Mouse (Mus musculus) CH12.LX (cell line): ENCODE data around the gene Kyat3. TPM values are rescaled to one million over a fixed set of nuclear protein-coding genes. Genes with fewer than 3 reads are reported as not detected.

Experiments used
- DNase-seq: peaks from one replicate; pipeline ENCODE4 v3.0.0-alpha.2; 2013; ENCODE audit errors: extremely low read depth
- H3K27ac ChIP-seq: 2 replicates; pipeline ENCODE4 v1.5.1; 2012; ENCODE audit warnings: low read depth, mild to moderate bottlenecking, control low read depth, moderate library complexity; ENCODE audit not compliant: insufficient read depth
- H3K27me3 ChIP-seq: replicated peaks from 2 replicates; pipeline ENCODE3; 2012; ENCODE audit warnings: inconsistent platforms
- H3K36me3 ChIP-seq, 2 experiments: replicated peaks in 1 of 2; 2 replicates each; pipeline versions ENCODE3 to v1.6.1; 2012; ENCODE audit warnings: inconsistent platforms in 1 of 2, low read length in 1 of 2, mild to moderate bottlenecking in 1 of 2, mixed read lengths in 1 of 2, moderate library complexity in 1 of 2; ENCODE audit not compliant: control insufficient read depth in 1 of 2, insufficient read depth in 1 of 2
- H3K4me1 ChIP-seq, 2 experiments: 2 replicates each; pipeline ENCODE4 v1.6.1; 2012; ENCODE audit warnings: inconsistent platforms in 1 of 2, moderate library complexity in 1 of 2; ENCODE audit not compliant: insufficient read depth in 2 of 2, control insufficient read depth in 1 of 2
- H3K4me2 ChIP-seq: 2 replicates; pipeline ENCODE4 v1.6.1; 2012; ENCODE audit warnings: low read depth, mild to moderate bottlenecking, control low read depth; ENCODE audit not compliant: poor library complexity, insufficient read depth, severe bottlenecking
- H3K4me3 ChIP-seq, 3 experiments: fragments of 150-350 bp in 1 of 3; sonication (generic) in 1 of 3; replicated peaks in 1 of 3; 2 replicates each; pipeline versions ENCODE3 to v1.5.1; 2011 to 2012; ENCODE audit warnings: low read depth in 2 of 3, low read length in 2 of 3, mild to moderate bottlenecking in 2 of 3, moderate library complexity in 2 of 3, control low read depth in 1 of 3, improper control_type of control experiment in 1 of 3, inconsistent platforms in 1 of 3, mixed read lengths in 1 of 3; ENCODE audit not compliant: poor library complexity in 1 of 3
- H3K79me2 ChIP-seq: replicated peaks from 2 replicates; pipeline ENCODE4 v1.6.1; 2012; ENCODE audit warnings: mild to moderate bottlenecking, moderate library complexity; ENCODE audit not compliant: control insufficient read depth, poor library complexity, insufficient read depth, severe bottlenecking; ENCODE audit errors: extremely low read depth
- H3K9ac ChIP-seq: 2 replicates; pipeline ENCODE4 v1.6.1; 2012; ENCODE audit warnings: low read depth, mild to moderate bottlenecking, control low read depth, moderate library complexity; ENCODE audit not compliant: insufficient read depth
- H3K9me3 ChIP-seq: replicated peaks from 2 replicates; pipeline ENCODE3; 2012; ENCODE audit warnings: low read length, inconsistent platforms, mixed read lengths
- BHLHE40 ChIP-seq: IDR thresholded peaks from 2 replicates; pipeline ENCODE4 v1.6.1; 2011; ENCODE audit warnings: mild to moderate bottlenecking, low read depth, low read length, improper control_type of control experiment
- CHD1 ChIP-seq: IDR thresholded peaks from 2 replicates; pipeline ENCODE4 v1.6.1; 2012; ENCODE audit warnings: low read depth, low read length, improper control_type of control experiment, inconsistent platforms
- CTCF ChIP-seq, 2 experiments: IDR thresholded peaks in 1 of 2; conservative IDR thresholded peaks in 1 of 2; 2 replicates each; pipeline ENCODE4 v1.5.1; 2011 to 2012; ENCODE audit warnings: low read depth in 2 of 2, low read length in 2 of 2, improper control_type of control experiment in 1 of 2, inconsistent platforms in 1 of 2, mild to moderate bottlenecking in 1 of 2, moderate library complexity in 1 of 2
- E2F4 ChIP-seq: IDR thresholded peaks from 2 replicates; pipeline ENCODE4 v1.6.1; 2011; ENCODE audit warnings: low read depth, low read length, improper control_type of control experiment; ENCODE audit not compliant: insufficient replicate concordance
- ETS1 ChIP-seq: conservative IDR thresholded peaks from 2 replicates; pipeline ENCODE4 v1.6.1; 2012; ENCODE audit warnings: low read depth, mild to moderate bottlenecking, inconsistent platforms, low read length, improper control_type of control experiment, moderate library complexity
- GABPA ChIP-seq: IDR thresholded peaks from 2 replicates; pipeline ENCODE4 v1.6.1; 2012; ENCODE audit warnings: low read depth, low read length, improper control_type of control experiment, inconsistent platforms; ENCODE audit not compliant: insufficient replicate concordance
- HCFC1 ChIP-seq: IDR thresholded peaks from 2 replicates; pipeline ENCODE4 v1.6.1; 2012; ENCODE audit warnings: low read depth, mild to moderate bottlenecking, inconsistent platforms, low read length, improper control_type of control experiment
- IRF4 ChIP-seq: IDR thresholded peaks from 2 replicates; pipeline ENCODE4 v1.6.1; 2014; ENCODE audit warnings: low read depth, mild to moderate bottlenecking, inconsistent platforms, low read length, improper control_type of control experiment
- JUND ChIP-seq: conservative IDR thresholded peaks from 2 replicates; pipeline ENCODE4 v1.6.1; 2011; ENCODE audit warnings: low read depth, low read length, improper control_type of control experiment
- KAT2A ChIP-seq: IDR thresholded peaks from 2 replicates; pipeline ENCODE4 v1.6.1; 2012; ENCODE audit warnings: low read length, improper control_type of control experiment, inconsistent platforms; ENCODE audit not compliant: insufficient replicate concordance
- MAFK ChIP-seq: IDR thresholded peaks from 2 replicates; pipeline ENCODE4 v1.6.1; 2011; ENCODE audit warnings: low read length, improper control_type of control experiment; ENCODE audit not compliant: insufficient replicate concordance
- MAX ChIP-seq: IDR thresholded peaks from 2 replicates; pipeline ENCODE4 v1.6.1; 2011; ENCODE audit warnings: low read length, improper control_type of control experiment
- MAZ ChIP-seq: IDR thresholded peaks from 2 replicates; pipeline ENCODE4 v1.6.1; 2012; ENCODE audit warnings: low read depth, mild to moderate bottlenecking, inconsistent platforms, low read length, improper control_type of control experiment, moderate library complexity
- MEF2A ChIP-seq: IDR thresholded peaks from 2 replicates; pipeline ENCODE4 v1.6.1; 2014; ENCODE audit warnings: low read depth, mild to moderate bottlenecking, inconsistent platforms, low read length, improper control_type of control experiment, borderline replicate concordance
- MYC ChIP-seq: IDR thresholded peaks from 2 replicates; pipeline ENCODE4 v1.6.1; 2011; ENCODE audit warnings: low read depth, mild to moderate bottlenecking, improper control_type of control experiment, low read length
- NELFE ChIP-seq: IDR thresholded peaks from 2 replicates; pipeline ENCODE4 v1.6.1; 2011; ENCODE audit warnings: low read depth, low read length, improper control_type of control experiment
- POLR2A ChIP-seq: IDR thresholded peaks from 2 replicates; pipeline ENCODE4 v1.6.1; 2011; ENCODE audit warnings: low read depth, mild to moderate bottlenecking, improper control_type of control experiment, low read length
- RAD21 ChIP-seq: IDR thresholded peaks from 2 replicates; pipeline ENCODE4 v1.6.1; 2011; ENCODE audit warnings: low read depth, mild to moderate bottlenecking, low read length, improper control_type of control experiment, moderate library complexity
- RCOR1 ChIP-seq: conservative IDR thresholded peaks from 2 replicates; pipeline ENCODE4 v1.6.1; 2012; ENCODE audit warnings: low read depth, mild to moderate bottlenecking, inconsistent platforms, low read length, improper control_type of control experiment
- SMC3 ChIP-seq: IDR thresholded peaks from 2 replicates; pipeline ENCODE4 v1.6.1; 2011; ENCODE audit warnings: low read depth, low read length, improper control_type of control experiment
- TCF12 ChIP-seq: IDR thresholded peaks from 2 replicates; pipeline ENCODE4 v1.6.1; 2014; ENCODE audit warnings: low read depth, mild to moderate bottlenecking, inconsistent platforms, low read length, improper control_type of control experiment
- UBTF ChIP-seq: IDR thresholded peaks from 2 replicates; pipeline ENCODE4 v1.6.1; 2012; ENCODE audit warnings: low read depth, mild to moderate bottlenecking, inconsistent platforms, low read length, improper control_type of control experiment, moderate library complexity
- USF1 ChIP-seq: IDR thresholded peaks from 2 replicates; pipeline ENCODE4 v1.6.1; 2014; ENCODE audit warnings: low read depth, mild to moderate bottlenecking, inconsistent platforms, low read length, improper control_type of control experiment
- USF2 ChIP-seq: conservative IDR thresholded peaks from 2 replicates; pipeline ENCODE4 v1.6.1; 2011; ENCODE audit warnings: low read depth, low read length, improper control_type of control experiment
- ZKSCAN1 ChIP-seq: IDR thresholded peaks from 2 replicates; pipeline ENCODE4 v1.6.1; 2012; ENCODE audit warnings: low read depth, inconsistent platforms, low read length, improper control_type of control experiment, borderline replicate concordance
- ZMIZ1 ChIP-seq: IDR thresholded peaks from 2 replicates; pipeline ENCODE4 v1.6.1; 2012; ENCODE audit warnings: low read depth, mild to moderate bottlenecking, inconsistent platforms, low read length, improper control_type of control experiment
- ZNF384 ChIP-seq: IDR thresholded peaks from 2 replicates; pipeline ENCODE4 v1.6.1; 2012; ENCODE audit warnings: low read depth, low read length, improper control_type of control experiment, inconsistent platforms
- dilution Hi-C: fragments of 300-500 bp; cut with MboI; formaldehyde crosslinking; loops from 2 replicates; pipeline ENCODE4 v1.14.3; 2020; ENCODE audit warnings: low sequenced_read_pairs; ENCODE audit not compliant: extremely low pct_unique_long_range_greater_than_20kb, extremely low pct_ligation_motif_present
- in situ Hi-C: fragments of 300-500 bp; cut with MboI; formaldehyde crosslinking; loops from 3 replicates; pipeline ENCODE4 v1.14.3; 2019; ENCODE audit warnings: low sequenced_read_pairs, low pct_ligation_motif_present, low pct_unique_long_range_greater_than_20kb, mixed read lengths
- polyA plus RNA-seq: library from polyadenylated mRNA; unstranded; fragments of >175 nt; gene quantifications from 2 replicates; pipeline ENCODE4 v1.2.1, GENCODE M21; 2012; ENCODE audit warnings: low read depth; ENCODE audit not compliant: insufficient read length
- total RNA-seq, 2 experiments: library from RNA; depleted of rRNA; stranded (reverse); fragments of 300-350 nt in 1 of 2; fragments of >200 nt in 1 of 2; gene quantifications; 2 replicates each; pipeline ENCODE4 v1.2.3; 2012 to 2014

Gene Kyat3
- total and polyA plus RNA-seq, 3 experiments, result 43.3 to 122 (median 86.1) TPM

- peak; percentile 41; the same call in 1 of the 2 replicates for TF ChIP-seq BHLHE40
- TF ChIP-seq NELFE, result peak; percentile 92
These were observed at the start of gene Kyat3 (continued) for GRCm38 (mm10) chr3:142700442-142701322.

GRCm38 (mm10) chr3:142664723-142665122 lies 36.1 kb upstream of the Kyat3 start:
- TF ChIP-seq CTCF (conservative IDR thresholded peaks at IDR 0.05 in 1 of 2, IDR thresholded peaks at IDR 0.05 in 1 of 2; ENCODE audit: low read depth in 2 of 2, low read length in 2 of 2), result no peak
- TF ChIP-seq UBTF, result no peak
- no peak for TF ChIP-seq MAFK
- TF ChIP-seq RAD21, result no peak
- no peak for TF ChIP-seq JUND
- no peak overlapping the region for H3K4me3 ChIP-seq
- H3K79me2 ChIP-seq, result no peaks in the 10 kb centered on the region
- in situ Hi-C loops, result no loop called here
- no peak for DNase-seq
- H3K9me3 ChIP-seq, result peaks cover 10% of the 10 kb centered on the region
- H3K9ac ChIP-seq, result no peak overlapping the region
- H3K27me3 ChIP-seq, result peaks cover 3% of the 10 kb centered on the region
- H3K4me2 ChIP-seq, result no peak overlapping the region
- H3K27ac ChIP-seq, result no peak overlapping the region
- H3K36me3 ChIP-seq, result no peaks in the 10 kb centered on the region
- H3K4me1 ChIP-seq, result no peaks in the 10 kb centered on the region
- dilution Hi-C loops, result no loop called here

GRCm38 (mm10) chr3:142674607-142675006 lies 26.2 kb upstream of the Kyat3 start:
- no peak overlapping the region for H3K4me2 ChIP-seq
- H3K9ac ChIP-seq, result no peak overlapping the region
- H3K36me3 ChIP-seq, result no peaks in the 10 kb centered on the region
- peaks cover 0 to 13% of the 10 kb centered on the region in 2 experiments; a peak in 2 of 4 replicates for H3K4me1 ChIP-seq
- H3K27me3 ChIP-seq, result no peaks in the 10 kb centered on the region
- no peaks in the 10 kb centered on the region for H3K9me3 ChIP-seq
- in situ Hi-C loops (loop anchor here (5.0 kb wide), 1 partner anchor 33 kb away; no protein-coding TSS in a partner anchor), dilution Hi-C loops (no loop called here)
- H3K4me3 ChIP-seq, result no peak overlapping the region
- no peaks in the 10 kb centered on the region for H3K79me2 ChIP-seq
- peak; percentile 60 for DNase-seq
- no peak overlapping the region for H3K27ac ChIP-seq
- TF ChIP-seq KAT2A, result no peak
- 0 out of 2 replicates have a peak, but pooled peaks have one; percentile 6 for TF ChIP-seq MYC
- no peak for TF ChIP-seq ZNF384
- no peak for TF ChIP-seq BHLHE40
- TF ChIP-seq ZKSCAN1, result no peak
- no peak for TF ChIP-seq RCOR1
- TF ChIP-seq UBTF, result no peak
- no peak for TF ChIP-seq MAZ
- TF ChIP-seq USF1, result no peak
- no peak for TF ChIP-seq ETS1
- TF ChIP-seq CTCF (conservative IDR thresholded peaks at IDR 0.05 in 1 of 2, IDR thresholded peaks at IDR 0.05 in 1 of 2; ENCODE audit: low read depth in 2 of 2, low read length in 2 of 2), result peak; percentile 44 to 89; a peak in 2 of 4 replicates
- no peak for TF ChIP-seq E2F4
- no peak for TF ChIP-seq USF2
- TF ChIP-seq MAX, result no peak
- TF ChIP-seq MAFK, result no peak
- TF ChIP-seq IRF4, result no peak
- TF ChIP-seq TCF12, result no peak
- no peak for TF ChIP-seq MEF2A
- TF ChIP-seq POLR2A, result no peak
- TF ChIP-seq RAD21, result peak; percentile 82
- TF ChIP-seq SMC3, result peak; percentile 73
- TF ChIP-seq GABPA, result no peak
- no peak for TF ChIP-seq HCFC1
- TF ChIP-seq NELFE, result no peak
- no peak for TF ChIP-seq ZMIZ1
- no peak for TF ChIP-seq CHD1
